Mouse (Mus musculus): Measurements from ENCODE around the gene Chdh.

The Chdh gene

DNA sequence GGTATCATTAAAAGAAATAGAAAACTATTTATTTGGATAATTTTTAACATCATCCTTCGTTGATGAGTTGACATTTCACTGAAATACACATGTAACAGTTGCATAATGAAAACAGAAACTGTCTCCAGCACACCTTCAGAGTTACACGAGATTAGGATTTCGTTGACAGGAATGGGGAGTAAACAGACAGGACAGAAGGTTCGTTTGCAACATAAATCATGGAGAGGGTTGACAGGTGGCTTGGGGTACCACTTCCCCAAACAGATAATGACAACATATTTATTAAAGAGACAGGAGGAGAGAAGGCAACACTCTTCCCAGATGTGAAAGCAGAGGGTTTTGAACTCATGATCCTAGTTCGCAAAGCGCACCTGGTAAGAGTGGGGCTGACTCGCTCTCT is 46.1 kb downstream of the Chdh start:
- in situ Hi-C loops (cut with MboI; ENCODE audit: low sequenced_read_pairs) = no loop called here

DNA sequence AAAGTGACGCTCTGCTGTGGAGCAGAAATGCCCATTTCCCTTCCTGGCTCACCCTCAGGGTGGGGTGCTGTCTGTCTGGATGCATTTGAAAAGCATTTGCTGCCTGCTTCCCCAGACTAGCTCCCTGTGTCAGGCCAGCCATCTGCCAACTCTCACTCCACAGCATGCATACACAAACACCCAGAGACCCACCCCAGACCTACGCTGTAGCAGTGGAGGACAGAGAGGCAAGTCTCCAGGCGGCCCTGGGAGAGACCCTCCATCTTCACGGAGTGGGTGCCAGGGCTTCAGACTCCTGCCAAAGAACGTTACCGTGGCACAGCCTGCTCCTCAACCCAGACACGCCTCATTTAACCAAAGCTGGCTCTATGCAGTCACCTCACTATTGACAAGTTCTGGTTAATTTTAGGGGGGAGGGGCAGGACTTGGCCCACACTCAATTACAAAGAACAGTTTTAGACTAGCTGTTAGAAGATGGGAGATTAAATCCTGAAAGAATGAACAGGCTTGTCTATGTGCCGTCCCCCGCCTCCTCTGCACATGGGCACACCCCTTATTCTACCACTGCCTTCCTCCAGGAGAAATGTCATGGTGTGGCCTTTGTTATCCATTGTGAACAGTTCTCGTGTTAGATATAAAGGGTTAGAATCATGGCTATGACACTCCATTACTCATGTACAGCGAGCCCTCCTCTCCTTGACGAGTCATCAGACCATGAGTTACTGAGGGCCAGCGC is 47.4 kb downstream of the Chdh start:
- in situ Hi-C loops (cut with MboI; ENCODE audit: low sequenced_read_pairs) = no loop called here

DNA sequence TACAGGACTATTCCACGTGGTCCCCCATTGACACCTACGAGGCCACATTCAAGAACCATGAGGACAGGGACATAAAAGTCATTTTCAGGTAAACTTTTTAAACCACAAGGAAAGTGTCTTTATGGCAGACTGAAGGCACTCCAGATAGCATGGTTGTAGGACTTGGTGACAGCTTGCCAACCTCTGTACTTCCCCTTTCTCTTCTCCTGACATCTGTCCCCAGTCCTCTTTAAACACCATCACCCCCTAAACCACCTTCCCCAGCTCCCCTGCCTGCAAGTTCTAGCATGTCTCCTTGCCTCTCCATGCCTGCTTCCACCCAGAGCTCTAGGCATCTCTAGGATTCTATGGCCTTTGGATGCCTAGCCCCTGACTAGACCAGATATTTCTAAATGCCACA is 56.0 kb downstream of the Chdh start:
- in situ Hi-C loops (cut with MboI; ENCODE audit: low sequenced_read_pairs) = no loop called here

DNA sequence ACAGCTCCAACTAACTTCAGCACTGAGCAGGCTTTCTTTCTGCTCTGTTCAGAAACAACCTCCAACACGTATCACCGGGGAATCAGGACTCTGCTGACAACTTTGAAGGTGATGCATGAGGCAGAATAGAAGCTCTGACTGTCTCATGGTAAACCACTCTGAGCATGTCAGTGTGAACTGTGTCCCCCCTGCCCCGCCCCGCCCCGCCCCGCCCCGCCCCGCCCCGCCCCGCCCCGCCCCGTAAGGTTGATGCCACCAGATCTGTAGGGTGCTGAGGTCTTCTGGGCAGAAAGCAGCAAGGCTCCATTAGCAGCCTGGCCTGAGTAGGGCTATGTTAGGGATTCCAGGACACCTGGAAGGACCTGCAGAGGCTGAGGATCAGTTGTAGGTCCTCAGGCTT is 57.9 kb downstream of the Chdh start:
- in situ Hi-C loops (cut with MboI; ENCODE audit: low sequenced_read_pairs) = no loop called here

DNA sequence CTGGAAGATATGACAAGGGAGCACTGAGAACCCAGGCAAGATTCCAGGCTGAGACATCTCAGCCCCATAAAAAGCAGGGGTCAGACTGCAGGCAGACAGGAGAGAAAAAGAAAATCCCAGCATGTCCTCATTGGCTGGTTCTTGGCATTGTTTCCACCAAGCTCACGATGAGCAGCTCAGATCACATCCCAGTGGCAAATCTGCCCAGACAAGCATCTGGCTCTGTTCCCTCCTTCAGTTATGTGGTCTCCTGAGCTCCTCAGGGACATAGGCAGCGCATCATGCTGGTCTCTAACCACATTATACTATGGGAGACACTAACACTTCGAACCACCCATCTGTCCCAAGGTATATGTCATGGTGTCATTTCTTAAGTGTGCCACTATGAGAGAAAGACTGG is 59.7 kb downstream of the Chdh start:
- in situ Hi-C loops (cut with MboI; ENCODE audit: low sequenced_read_pairs) = no loop called here

DNA sequence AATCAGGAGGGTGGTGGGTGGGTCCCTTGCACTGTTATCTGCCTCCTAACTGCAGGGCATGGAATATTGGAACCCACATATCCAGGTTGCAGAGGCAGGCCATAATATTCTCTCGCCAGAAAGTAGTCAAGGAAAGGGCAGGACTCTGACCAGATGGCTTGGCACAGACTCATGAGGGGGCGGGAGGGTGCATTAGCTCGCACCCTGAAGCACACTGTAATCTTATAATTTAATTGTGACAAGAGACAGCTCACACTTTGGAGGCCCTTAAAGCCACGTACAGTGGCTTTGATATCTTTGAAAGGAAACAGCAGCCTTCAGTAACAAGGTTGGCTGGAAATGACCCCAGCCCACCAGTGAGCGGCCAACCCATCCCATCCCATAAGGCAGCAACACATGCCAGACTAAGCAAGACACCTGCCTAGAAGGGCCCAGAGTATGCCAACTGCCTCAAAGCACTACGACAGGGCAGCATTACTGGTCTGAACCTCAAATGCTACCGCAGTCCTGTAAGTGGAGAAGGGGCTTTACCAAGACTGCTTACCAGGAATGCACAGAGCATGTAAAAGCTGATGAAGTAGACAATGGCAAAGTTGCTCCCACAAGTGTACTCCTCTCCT is 66.6 kb downstream of the Chdh start:
- in situ Hi-C loops (cut with MboI; ENCODE audit: low sequenced_read_pairs) = no loop called here

DNA sequence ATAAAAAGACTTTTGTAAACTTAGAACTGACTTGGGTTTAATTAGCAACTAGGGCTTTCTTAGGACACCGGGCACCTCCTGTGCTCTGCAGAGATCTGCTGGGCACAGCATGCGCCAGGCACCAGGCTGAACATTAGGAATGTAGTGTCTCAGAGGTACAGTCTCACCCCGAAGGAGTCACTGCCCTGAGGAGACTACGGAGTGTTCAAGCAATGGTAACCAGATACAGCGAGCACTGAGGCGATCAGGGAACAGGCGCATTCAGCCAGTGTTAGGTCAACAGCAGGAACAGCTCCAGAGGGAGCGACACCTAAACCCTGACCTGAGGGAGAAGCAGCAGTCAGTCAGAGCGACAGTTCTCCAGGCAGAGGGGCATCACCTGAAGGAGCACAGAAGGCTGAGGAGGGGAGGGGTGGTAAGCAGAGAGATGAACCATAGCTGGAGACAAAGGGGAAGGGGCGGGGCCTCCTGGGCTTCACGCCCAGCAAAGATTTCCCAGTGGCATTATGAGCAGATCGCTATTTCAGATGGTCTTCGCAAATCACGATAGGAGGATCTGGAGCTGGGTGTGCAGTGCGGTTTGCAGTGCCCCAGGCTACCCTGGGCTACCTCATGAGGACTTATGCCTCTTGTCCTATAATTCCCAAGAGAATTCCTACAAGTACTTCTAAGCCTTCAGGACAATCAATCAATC is 69.4 kb downstream of the Chdh start:
- in situ Hi-C loops (cut with MboI; ENCODE audit: low sequenced_read_pairs) = no loop called here

DNA sequence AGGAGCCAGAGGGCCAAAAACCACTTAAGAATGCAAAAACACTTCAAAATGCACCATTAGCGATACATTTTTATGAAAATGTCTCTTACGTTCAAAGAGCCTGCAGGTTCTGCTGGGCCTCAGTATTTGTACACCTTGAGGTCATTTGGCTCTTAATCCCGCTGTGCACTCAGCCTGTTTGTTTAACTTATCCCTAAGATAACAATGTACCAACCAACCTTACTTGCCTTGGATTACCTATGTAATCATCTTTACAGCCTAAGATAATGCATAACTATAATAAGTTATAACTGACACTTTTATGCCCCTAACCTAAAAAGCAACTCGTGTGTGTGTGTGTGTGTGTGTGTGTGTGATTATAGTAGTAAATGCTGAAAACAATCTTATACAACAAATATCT is 70.9 kb downstream of the Chdh start:
- in situ Hi-C loops (cut with MboI; ENCODE audit: low sequenced_read_pairs) = no loop called here

All from CH12F3 (cell line).